Mouse (Mus musculus) lung, postnatal 0 days (tissue): ENCODE results near the gene Hoxc8.

ENCODE experiments used
- CTCF ChIP-seq: IDR thresholded peaks from 2 replicates; pipeline ENCODE4 v1.5.1; 2016; ENCODE audit warnings: antibody characterized with exemption, mild to moderate bottlenecking
- EP300 ChIP-seq: IDR thresholded peaks from 2 replicates; pipeline ENCODE4 v1.6.1; 2016; ENCODE audit warnings: antibody characterized with exemption, mild to moderate bottlenecking, control low read depth

DNA sequence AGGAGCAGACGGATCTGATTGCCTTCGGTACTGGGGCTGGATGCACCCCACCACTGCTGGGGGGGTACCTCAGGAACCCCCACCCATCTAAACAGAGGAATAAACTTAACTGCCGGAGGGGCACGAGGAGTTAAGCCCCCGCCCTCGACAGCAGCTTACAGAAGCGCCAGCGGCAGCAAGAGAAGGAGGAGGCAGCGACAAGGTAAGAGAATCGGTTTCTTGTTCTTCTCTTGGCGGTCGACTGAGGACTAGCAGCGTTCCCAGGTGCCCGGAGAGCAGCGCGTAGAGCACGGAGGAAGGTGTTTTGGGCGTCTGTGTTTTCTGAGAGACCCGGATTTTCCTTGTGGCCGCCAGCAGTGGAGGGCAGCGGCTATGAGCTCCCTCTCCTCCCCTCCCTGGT lies 18.2 kb upstream of the Hoxc8 start:
- TF ChIP-seq CTCF (no peak), EP300 (no peak)
